Mouse (Mus musculus) small intestine, adult 10 weeks (tissue): ENCODE data around the gene Olfr376. TPM values are rescaled to one million over a fixed set of nuclear protein-coding genes. Genes with fewer than 3 reads are reported as not detected.

Experiments used
- polyA plus RNA-seq: library from polyadenylated mRNA; stranded (reverse); fragments of 350-450 nt; fragmentation: Illumina TruSeq; extraction: RNeasy Lipid Tissue Mini Kit (QIAGEN cat#74804); gene quantifications from one replicate; pipeline ENCODE4 v1.2.3, GENCODE M21; 2014; ENCODE audit warnings: low replicate concordance

Olfr376 gene
- not detected for polyA plus RNA-seq

GRCm38 (mm10) chr11:73370946-73371345 lies at the start of gene Olfr376:
TSS of gene Olfr376 (plus strand) at chr11:73371246.

GRCm38 (mm10) chr11:73329442-73329841 lies 41.6 kb upstream of the Olfr376 start, which contains the start of the genes Aspa, Gm49340 and Spata22:
TSS of gene Aspa (minus strand) at chr11:73329596.
TSS of gene Gm49340 (plus strand) at chr11:73329741.
TSS of gene Spata22 (plus strand) at chr11:73329741.

GRCm38 (mm10) chr11:73350483-73350882 lies 20.6 kb upstream of the Olfr376 start, which contains the start of gene Olfr20:
TSS of gene Olfr20 (plus strand) at chr11:73350783.

GRCm38 (mm10) chr11:73399514-73399913 lies 28.5 kb downstream of the Olfr376 start, which contains the start of gene Olfr1:
TSS of gene Olfr1 (minus strand) at chr11:73399614.

Other genes starting within 250 kb of the Olfr376 start
- gene Haspin, start 233.0 kb upstream of the Olfr376 start, polyA plus RNA-seq = 6.0 TPM
- not detected for gene P2rx5, start 210.8 kb upstream of the Olfr376 start, polyA plus RNA-seq
- gene Emc6, start 194.2 kb upstream of the Olfr376 start, polyA plus RNA-seq = 23.2 TPM
- gene Tax1bp3, start 194.2 kb upstream of the Olfr376 start, polyA plus RNA-seq = 62.9 TPM
- gene Ctns, start 172.2 kb upstream of the Olfr376 start, polyA plus RNA-seq = 12.0 TPM
- 10.2 TPM for gene Shpk, start 171.8 kb upstream of the Olfr376 start, polyA plus RNA-seq
- gene Trpv1, start 137.0 kb upstream of the Olfr376 start, polyA plus RNA-seq = not detected
- gene Trpv3, start 103.9 kb upstream of the Olfr376 start, polyA plus RNA-seq = 0.33 TPM
- 438 TPM for gene Aspa, start 41.6 kb upstream of the Olfr376 start, polyA plus RNA-seq
- gene Gm49340, start 41.5 kb upstream of the Olfr376 start, polyA plus RNA-seq = not detected
- gene Spata22, start 41.5 kb upstream of the Olfr376 start, polyA plus RNA-seq = 1.3 TPM
- not detected for gene Olfr20, start 20.5 kb upstream of the Olfr376 start, polyA plus RNA-seq
- gene Olfr1, start 28.4 kb downstream of the Olfr376 start, polyA plus RNA-seq = not detected
- not detected for gene Olfr378, start 57.2 kb downstream of the Olfr376 start, polyA plus RNA-seq
- not detected for gene Olfr380, start 86.3 kb downstream of the Olfr376 start, polyA plus RNA-seq
- gene Olfr381, start 120.4 kb downstream of the Olfr376 start, polyA plus RNA-seq = not detected
- gene Olfr382, start 146.0 kb downstream of the Olfr376 start, polyA plus RNA-seq = not detected
- not detected for gene Olfr385, start 221.8 kb downstream of the Olfr376 start, polyA plus RNA-seq
- not detected for gene Olfr384, start 227.3 kb downstream of the Olfr376 start, polyA plus RNA-seq